Mouse (Mus musculus): ENCODE measurements around the gene Arhgap24.

Arhgap24 gene

GRCm38 (mm10) chr5:102742554-102743255 lies 261.5 kb downstream of the Arhgap24 start:
- DNase-seq (ENCODE audit: low read depth, low spot score) = no peak

GRCm38 (mm10) chr5:102743436-102743835 lies 262.2 kb downstream of the Arhgap24 start:
- DNase-seq (ENCODE audit: low read depth, low spot score) = no peak

DNA sequence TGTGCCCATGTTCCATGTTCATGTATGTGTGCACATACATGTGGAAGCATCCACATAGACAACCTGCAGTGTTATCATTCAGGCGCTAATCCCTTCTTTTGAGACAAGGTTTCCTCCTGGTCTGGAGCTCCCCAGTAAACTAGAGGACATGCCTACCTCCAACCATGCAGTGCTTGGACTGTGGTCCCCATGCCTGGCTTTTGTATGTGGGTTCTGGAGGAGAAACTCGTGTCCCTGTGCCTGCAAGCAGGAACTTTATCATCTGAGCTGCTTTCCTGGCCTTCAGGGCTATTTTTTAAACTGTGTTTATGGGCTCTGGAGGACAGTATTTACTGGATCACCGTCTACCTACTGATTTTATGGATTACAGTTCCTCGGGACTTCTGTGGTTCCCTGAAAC lies 262.9 kb downstream of the Arhgap24 start:
- DNase-seq (ENCODE audit: low read depth, low spot score) = no peak

DNA sequence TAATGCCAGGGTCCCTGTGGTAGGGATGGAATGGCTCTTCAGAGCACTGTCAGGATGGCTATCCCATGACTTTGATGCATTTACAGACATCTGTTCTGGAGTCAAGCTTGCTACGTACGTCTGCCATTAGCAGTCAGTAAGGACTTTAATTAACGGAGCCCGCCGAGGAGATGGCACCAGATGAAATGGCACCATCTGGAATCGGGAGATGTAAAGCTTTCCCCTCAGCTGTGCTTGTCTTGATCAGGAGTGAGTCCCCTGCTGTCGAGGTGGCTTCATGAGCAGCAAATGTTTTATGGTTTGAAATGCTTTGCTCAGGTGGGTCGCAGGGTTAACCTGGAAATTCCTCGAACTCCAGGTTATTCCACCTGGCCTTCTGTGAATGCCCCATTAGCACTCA lies 267.0 kb downstream of the Arhgap24 start:
- no peak for DNase-seq (ENCODE audit: low read depth, low spot score)

GRCm38 (mm10) chr5:102749020-102749419 lies 267.8 kb downstream of the Arhgap24 start:
- no peak for DNase-seq (ENCODE audit: low read depth, low spot score)

DNA sequence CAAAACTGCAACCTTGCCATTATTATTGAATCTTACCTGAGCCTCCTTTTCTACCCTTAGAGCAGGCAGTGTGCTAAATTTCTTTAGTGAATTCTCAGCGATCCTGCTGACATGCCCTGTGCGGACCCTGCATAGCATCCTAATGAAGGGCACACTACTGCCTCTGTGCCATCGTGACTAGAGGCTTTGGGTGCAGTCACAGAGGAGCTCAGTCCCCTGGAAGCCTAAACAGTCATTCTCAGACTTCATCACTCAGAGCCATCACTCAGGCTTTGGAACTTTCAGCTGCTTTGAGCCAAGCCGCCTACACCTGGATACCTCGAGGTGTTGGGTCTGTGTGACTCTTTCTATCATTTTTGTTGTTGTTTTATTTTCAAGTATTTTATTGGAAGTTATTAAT lies 269.5 kb downstream of the Arhgap24 start:
- DNase-seq (ENCODE audit: low read depth, low spot score) = no peak

DNA sequence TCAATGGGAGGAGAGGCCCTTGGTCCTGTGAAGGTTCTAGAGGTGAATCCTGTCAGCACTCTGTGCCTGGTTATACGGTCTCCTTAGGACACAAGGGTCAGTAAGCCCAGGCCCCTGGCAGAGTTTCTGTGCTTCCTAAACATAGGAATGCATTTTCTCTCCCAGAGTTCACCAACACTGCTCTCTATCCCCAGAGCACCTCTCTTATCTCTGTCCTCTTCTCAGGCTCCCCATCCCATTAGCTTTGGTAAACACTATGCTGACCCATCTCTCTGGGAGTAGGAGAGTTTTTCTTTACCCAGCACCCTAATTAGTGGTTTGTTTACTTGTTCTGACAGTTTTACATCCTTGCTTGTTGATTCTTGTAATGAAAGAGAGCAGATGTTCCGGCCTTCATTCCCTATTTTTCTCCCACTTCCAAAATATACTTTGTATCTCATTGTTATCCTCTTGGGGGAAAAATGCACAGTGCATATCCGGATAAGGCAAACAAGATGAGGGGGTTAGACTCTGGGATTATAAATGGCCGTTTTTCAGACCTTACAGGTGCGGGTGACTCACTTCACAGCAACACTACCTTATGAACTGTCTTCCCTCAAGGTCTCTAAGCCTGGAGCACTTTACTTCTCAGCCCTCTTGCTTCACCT lies 270.6 kb downstream of the Arhgap24 start:
- no peak for DNase-seq (ENCODE audit: low read depth, low spot score)

DNA sequence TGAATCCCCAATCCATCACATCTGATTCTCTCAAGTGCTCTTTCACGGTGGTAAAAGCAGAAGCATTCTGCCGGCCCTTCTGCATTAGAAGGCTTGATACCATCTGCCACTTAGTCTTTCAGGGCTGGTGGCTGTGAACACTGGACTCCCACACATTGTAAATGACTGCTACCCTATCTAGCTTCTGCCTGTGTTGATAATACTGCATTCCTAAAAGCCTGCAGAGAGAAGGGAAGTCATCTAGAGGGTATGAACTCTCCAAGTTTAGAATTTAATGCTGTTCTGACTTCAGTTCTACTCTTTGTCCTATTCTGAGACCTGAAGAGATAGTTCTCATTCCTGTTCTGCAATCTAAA lies 271.1 kb downstream of the Arhgap24 start:
- no peak for DNase-seq (ENCODE audit: low read depth, low spot score)

- no peak for DNase-seq (ENCODE audit: low read depth, low spot score)
These were observed 275.8 kb downstream of the Arhgap24 start for GRCm38 (mm10) chr5:102757040-102757439.

DNA sequence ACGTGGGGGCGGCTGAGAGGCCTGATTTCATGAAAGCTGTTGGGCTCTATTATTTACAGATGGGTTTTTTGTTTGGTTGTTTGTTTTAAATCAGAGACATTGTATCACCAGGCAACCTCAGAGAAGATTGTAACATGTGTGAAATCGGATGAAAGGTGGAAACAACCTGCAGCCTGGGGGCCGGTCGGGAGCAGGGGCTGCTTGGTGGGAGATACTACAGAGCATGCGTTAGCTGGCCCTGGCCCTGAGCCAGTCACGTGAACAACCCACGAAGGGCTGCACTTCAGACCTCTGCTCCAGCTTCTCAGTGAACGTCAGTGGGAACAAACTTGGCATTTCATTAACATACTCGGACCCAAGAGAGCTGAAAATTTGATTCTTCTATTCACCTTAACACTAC lies 284.5 kb downstream of the Arhgap24 start:
- no peak for DNase-seq (ENCODE audit: low read depth, low spot score)

DNA sequence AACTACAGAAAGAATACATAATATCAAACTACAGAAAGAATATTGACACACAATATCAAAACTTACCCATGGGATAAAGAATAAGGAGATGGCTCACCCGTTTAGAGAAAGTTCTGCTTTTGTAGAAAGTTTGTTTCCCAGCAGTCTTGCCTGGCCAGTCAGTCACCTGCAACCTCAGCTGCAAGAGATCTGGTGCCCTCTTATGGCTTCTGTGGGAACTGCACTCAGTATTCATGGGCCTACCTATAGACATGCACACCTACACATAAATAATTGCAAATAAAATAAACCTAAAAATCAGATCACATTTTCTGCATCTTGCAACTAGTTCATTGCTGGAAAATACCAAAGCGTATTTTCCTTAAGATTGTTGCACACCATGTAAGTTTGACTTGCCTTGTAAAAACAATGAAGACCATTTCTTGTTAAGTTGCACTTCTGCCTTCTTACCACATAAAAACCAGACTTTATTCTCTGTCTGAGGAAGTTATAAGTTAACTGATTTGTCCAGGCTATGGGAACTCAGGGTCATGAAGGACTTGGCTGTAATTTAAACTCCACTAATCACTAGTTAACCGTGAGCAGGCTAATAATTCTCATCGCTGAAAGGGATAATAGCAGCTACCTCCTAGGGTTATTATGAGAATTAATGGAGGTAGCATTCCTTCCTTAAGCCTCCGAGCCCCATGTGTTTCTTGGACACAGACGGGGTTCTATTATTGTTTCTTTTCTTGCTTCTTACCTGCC lies 285.3 kb downstream of the Arhgap24 start:
- DNase-seq (ENCODE audit: low read depth, low spot score) = peak; percentile 57

DNA sequence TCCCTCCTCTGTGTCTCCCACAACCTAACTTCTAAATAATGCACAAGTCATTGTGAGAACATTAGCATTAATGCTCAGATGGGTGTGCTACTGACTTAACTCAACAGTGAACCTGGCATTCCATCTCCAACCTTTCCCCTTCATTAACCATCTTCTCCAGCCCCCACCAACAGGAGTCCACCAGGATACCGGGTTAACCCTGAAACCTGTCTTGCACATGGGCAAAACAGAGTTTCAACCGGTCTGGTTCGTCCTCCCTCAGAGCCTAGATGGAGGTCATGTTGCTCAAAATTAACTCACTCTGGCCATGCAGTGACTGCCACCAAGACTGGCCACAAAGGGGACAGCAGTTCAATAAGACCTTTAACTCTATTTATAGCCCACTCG lies 285.9 kb downstream of the Arhgap24 start:
- no peak for DNase-seq (ENCODE audit: low read depth, low spot score)

DNA sequence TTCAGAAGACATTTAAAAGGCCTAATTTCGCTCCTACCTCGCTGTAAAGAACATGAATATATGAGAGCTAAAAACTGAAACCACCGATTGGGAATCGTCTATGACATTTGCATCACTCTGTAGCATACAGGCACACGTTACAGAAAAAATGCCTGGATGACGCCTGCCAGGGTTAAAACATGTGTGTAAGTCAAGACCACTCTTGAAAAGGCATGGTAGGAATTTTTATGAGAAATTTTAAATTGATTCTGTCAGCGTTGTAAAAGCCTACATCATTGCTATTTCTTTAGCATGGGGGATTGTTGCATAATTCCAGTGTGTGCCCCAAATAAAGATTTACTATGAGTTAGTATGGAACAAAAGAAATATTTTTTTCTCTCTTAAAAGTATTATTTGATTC lies 286.6 kb downstream of the Arhgap24 start:
- no peak for DNase-seq (ENCODE audit: low read depth, low spot score)

GRCm38 (mm10) chr5:102768385-102769080 lies 287.3 kb downstream of the Arhgap24 start:
- no peak for DNase-seq (ENCODE audit: low read depth, low spot score)

- no peak for DNase-seq (ENCODE audit: low read depth, low spot score)
These were observed 289.4 kb downstream of the Arhgap24 start for GRCm38 (mm10) chr5:102770611-102771010.

- DNase-seq (ENCODE audit: low read depth, low spot score) = no peak
These were observed 293.3 kb downstream of the Arhgap24 start for GRCm38 (mm10) chr5:102774500-102774899.

- DNase-seq (ENCODE audit: low read depth, low spot score) = no peak
These were observed 296.1 kb downstream of the Arhgap24 start for GRCm38 (mm10) chr5:102777255-102777654.

GRCm38 (mm10) chr5:102777852-102778251 lies 296.7 kb downstream of the Arhgap24 start:
- DNase-seq (ENCODE audit: low read depth, low spot score) = no peak

- no peak for DNase-seq (ENCODE audit: low read depth, low spot score)
These were observed 297.1 kb downstream of the Arhgap24 start for GRCm38 (mm10) chr5:102778253-102778652.

DNA sequence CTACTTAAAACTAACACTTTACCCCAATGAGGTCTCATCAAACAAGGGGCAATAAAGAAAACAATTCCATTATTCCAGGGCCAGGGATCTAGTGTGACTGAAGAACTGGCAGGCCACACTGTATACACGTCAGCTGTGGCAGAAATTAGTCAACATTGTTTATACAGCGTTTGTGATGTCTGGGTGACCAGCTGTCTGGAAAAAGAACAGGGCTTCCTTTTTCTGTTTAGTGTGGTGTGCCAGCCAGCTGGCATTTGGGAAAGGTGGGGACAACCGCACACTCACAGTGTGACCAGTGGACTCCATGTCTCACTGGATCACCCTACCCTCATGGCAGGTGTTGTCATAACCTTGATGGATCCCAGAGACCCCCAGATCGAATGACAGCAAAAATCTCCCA lies 302.4 kb downstream of the Arhgap24 start:
- DNase-seq (ENCODE audit: low read depth, low spot score) = no peak

GRCm38 (mm10) chr5:102786123-102786522 lies 304.9 kb downstream of the Arhgap24 start:
- DNase-seq (ENCODE audit: low read depth, low spot score) = no peak

DNA sequence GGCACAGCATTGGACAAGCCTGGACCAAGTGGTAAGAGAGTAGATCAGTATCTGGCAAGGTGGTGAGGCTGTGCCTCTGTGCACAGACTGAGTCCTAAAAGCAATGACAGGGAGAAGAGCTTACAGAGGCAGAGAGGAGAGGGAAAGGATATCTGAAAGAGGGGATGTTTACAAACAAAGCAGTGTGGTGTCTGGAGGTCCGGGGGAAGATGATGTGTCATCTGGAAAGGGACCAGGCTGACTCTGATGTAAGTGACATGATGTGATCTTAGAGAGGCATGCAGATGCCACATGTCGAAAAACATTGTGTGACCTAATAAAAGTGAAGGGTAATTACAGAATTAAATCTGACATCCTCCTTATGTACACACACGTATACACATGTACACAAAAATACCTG lies 307.2 kb downstream of the Arhgap24 start:
- DNase-seq (ENCODE audit: low read depth, low spot score) = no peak

All from forelimb bud, embryonic 11.5 days (tissue).